Mouse (Mus musculus): ENCODE results near the gene Neurl1b.

The Neurl1b gene

GRCm38 (mm10) chr17:26494642-26495468, 80.2 kb downstream of the Neurl1b start:
- no peak for DNase-seq (ENCODE audit: low spot score)
